Mouse (Mus musculus) ovary, postnatal 14 days (tissue): ENCODE measurements at regions not wholly inside any gene's neighbourhood (a gene's known extent, or its start where the extent isn't known, plus 50 kb on each side); places are given as distances from the start of the nearest gene placed in this dataset.

Experiments
- DNase-seq: peaks from one replicate; pipeline ENCODE4 v3.0.0; 2022; ENCODE audit warnings: low spot score

GRCm38 (mm10) chr2:9805590-9805989, 75.5 kb upstream of the 4930412O13Rik start:
- no peak for DNase-seq
